Mouse (Mus musculus): Measurements from ENCODE around the gene Cpne6.

Gene Cpne6

DNA sequence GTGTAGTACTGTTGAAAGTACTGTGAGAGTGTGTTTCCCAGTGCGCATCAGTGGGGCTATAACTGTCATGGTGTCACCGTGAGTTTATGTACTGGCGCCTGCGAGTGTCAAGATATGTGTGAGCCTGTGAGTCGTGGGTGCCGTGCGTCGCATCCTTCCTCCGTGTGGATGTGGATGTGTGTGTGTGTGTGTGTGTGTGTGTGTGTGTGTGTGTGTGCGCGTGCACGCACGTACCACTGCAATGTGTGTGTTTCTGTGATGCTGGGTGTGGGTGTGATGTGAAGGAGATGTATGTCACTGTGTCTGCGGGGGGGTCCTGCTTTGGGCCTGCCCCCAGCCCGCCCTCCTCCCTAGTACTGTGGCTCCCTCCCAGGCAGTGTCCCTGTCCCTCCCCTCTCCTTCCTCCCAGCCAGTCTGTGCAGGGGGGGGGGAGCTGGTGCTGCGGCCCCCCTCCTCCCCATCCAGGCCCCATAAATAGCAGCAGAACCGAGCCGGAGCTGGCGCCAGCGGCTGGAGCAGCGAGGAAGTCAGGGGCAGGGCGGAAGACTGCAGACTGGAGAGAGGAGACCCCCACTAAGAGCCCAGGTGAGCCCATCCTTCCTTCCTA is at the start of gene Cpne6:
TSS of gene Cpne6 (plus strand) at position 321 of the 607 bp plus-strand sequence.
- DNase-seq = no peak

DNA sequence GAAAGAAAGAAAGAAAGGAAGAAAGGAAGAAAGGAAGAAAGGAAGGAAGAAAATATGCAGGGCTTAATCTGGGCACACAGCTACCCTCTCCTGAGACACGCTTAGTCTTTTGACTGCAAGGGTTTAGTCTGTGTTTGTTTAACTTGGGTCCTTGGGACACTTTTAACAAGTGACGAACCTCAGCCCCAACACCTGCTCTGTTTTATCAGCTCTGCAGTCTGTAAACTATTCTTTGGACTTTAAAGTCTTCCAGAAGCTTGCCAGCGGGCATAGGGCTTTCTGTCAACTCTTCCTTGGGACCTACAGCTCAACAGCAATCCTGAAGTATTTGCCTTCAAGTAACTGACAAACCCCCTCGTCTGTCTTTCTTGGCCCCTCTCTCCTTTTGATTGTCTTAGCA is 48.5 kb upstream of the Cpne6 start:
- DNase-seq = no peak

DNA sequence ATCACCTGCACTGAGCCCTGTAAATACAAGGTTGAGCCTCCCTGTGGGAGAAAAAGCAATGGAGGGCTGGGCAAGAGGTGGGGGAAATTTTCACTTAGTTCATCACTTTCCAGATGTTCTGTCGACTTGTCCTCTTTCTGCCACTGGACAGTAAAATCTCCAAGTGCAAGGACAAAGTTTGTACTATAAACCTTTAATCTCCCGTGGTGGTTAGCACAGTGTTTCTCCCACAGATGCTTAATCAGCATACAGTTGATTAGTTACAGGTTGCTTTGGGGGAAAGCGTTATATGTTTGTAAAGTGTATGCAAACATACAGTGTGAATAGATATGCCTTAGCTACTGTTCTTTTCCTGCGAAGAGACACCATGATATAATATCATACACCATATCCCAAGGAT is 43.8 kb upstream of the Cpne6 start:
- no peak for DNase-seq

DNA sequence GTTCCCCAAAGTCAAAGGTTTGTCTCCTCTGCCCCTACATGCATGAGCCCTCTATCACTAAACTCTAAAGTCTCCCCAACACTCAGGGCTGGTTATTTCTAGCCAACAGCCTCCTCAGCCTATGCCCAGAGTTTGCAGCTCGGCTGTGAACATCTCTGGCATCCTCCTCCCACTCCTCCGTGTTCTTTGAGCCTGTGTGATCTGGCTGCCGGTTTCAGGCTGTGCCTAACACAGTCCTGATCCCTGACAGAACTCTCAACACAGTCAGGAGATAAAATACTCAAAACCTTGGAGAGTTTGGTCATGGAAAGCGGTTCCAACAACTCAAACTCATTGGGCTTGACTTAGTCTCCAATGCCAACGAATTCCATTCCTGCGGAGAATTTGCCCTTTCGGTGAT is 43.1 kb upstream of the Cpne6 start:
- no peak for DNase-seq

DNA sequence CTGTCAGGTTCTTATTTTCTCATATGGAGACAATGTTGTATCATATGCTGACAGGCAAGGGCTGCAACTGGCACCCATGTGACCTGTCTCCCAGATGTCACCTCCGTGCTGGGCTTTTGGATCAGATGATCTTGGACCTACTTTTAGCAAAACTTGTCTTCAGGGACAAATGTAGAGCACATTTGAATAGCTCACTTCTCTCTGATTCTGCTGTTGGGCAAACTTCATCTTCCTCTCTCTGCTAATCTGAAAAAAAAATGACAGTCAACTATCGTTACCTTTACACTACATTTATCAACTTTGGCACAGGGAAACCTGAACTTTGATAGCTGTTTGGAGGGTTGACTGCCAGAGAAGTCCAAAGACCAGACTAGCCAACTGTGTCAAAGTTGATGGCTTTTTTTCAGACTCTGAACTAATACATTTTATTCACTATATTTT is 41.9 kb upstream of the Cpne6 start:
- no peak for DNase-seq

DNA sequence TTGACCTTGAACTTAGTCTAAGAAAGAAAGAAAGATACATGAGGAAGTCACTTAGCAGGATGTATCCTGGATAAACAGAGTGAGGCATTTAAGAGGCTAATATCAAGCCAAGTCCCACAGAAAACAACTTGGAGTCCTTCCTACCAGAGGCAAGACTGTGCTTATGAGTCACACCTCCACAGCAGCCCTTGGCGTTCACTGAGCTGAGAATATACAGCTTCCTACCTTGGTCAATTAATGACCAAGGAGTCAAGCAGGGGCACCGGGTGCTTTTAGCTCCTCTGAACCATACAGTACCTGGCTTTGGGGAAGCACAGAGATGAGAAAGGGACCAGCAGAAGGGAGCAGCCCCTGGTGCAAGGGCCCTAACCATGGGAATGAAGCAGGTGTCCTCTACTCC is 41.2 kb upstream of the Cpne6 start:
- DNase-seq = no peak

DNA sequence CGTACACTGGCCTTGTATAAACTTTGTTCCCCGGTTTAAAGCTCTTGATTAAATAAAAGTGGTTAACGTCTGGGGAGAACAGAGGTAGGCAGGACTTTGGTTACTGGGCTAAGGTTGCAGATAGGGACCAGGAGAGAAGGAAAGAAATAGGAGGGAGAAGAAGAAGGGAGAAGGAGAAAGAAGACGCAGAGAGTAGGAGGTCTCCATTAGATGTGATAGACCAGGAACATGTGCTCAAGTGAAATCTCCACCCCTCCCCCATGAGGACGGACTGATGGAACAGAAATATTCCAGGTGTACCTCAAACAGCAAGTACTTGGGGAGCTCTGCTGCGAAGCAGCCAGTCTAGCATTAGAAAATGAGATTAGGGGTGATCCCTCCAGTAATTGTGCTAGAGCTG is 40.4 kb upstream of the Cpne6 start:
- DNase-seq = no peak

DNA sequence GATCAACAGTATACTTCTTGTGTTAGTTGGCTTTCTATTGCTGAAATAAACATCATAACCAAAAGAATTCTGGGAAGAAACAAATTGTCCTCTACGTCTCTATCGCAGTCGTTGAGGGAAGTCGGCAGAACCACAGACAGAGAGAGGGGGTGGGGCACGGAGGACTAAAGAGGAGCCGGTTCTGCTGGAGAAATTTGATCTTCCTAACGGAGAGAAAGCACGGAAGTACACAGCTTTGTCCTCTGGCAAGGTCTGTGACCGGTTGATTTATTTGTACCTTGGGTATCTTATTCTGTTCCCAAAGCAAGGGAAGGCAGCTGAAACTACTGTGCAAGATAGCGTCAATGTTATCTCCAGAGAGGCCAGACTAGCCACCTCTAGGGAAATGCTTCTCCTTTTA is 39.4 kb upstream of the Cpne6 start:
- peak; percentile 26 for DNase-seq

DNA sequence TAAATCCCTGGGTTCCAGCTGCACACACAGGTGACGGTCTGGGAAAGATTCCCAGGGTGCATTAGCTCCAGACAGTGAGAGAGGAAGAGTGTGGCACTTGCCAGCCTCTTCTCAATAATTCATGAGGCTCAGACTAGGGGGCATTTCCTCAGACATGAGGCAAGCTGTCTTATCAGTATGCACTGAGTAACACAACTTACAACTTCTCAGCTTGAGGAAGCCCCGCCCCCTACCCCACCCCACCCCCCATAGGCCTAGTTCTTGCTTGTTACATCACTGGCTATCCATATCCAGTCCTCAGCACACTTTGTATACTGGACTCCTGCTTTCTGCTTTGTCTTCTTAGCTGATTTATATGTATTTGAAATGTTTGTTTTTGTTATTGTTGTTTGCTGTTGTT is 34.6 kb upstream of the Cpne6 start:
- DNase-seq = no peak

DNA sequence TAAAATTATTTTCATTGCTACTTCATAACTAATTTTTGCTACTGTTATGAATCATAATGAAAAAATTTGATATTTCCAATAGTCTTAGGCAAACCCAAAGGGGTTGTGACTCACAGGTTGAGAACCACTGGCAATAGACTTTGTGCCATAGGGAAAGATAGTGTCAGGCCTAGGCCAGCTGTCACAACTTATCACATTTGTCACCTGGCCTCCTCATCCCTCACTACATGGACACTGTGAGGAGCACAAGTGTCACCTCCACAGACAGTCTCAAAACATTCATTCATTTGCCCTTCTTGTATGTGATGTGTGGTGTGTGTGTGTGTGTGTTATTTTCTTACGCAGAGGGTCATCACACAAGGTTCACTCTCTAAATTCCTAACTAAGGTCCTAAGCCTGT is 32.8 kb upstream of the Cpne6 start:
- no peak for DNase-seq

DNA sequence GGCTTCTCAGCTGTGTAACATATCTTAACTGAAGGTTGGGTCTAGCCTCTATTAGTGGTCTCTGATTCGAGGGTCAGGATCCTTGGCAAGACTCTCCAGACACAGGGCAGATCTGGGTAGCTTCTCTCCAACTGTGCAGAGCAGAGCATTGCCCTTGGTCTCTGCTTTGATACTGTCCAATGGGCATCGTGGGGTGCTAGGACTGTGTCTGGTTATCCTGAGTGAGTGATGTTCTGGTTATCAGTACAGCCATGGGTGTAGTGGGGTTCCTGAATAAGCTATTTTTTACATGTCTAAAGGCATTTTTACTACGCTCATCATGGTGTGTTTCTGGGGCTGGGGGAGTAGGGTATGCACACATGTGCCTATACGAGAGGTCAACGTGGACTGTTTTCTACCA is 32.4 kb upstream of the Cpne6 start:
- DNase-seq = no peak

DNA sequence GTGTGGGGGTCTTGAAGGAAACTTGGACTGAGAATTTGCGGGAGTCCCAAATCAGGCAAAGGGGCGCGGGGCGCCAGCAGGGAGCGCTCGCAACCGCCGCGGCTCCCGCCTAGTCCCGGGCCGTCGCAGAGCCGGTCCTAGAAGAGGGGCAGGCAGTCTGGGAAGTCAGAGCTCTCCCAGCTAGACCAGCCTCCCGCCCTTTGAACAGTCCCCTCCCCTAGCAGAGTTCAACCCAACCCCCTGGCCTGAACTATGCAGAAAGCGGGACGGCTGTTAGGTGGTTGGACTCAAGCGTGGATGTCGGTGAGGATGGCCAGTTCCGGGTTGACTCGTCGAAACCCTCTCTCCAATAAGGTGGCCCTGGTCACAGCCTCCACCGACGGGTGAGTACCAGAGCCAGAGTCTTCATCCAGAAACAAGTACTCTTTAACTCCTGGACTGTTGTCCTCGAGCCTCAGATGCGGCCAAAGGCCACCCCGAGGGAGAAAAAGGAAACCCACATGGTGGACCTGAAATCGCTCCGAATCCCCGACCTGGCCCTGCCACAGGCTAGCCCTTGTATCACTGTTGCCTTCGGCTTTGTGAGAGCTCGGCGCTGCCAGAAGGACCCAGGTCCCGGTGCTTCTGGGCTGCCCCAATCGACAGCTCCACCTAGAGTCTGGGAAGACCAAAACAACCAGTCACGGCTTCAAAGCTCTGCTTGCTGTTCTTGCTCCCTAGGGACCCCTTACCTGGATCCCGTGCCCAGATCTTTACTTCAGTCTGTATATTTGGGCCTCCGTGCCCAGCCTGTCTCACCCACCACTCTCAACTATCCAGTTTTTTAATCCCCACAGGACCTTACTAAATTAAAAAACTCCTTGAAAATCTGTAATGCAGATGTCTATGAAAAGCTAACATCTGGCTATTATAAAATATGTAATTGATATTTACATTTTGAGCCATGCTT is 31.3 kb upstream of the Cpne6 start, which contains the start of gene Dhrs4:
TSS of gene Dhrs4 (plus strand) at position 108 of the 949 bp plus-strand sequence.
- DNase-seq = peak; percentile 78

DNA sequence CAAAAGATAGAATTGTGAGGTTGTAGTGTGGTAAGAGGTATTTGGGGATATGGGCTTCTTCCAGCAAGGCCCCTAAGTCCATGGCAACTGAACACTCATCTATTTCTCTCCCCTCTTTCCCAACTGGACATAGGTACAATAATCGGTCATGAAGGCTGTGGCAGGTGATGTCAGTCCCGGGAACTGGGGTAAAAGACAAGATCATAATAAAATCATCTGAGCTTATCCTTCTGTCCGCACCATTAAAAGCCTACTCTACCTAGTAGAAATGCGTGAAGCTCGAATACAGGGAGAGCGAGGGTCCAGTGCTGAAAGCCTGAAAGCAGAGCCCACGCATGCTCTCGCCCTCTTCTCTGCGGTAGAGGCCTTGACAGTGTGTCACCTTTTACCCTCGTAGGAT is 30.6 kb upstream of the Cpne6 start:
- DNase-seq = no peak

DNA sequence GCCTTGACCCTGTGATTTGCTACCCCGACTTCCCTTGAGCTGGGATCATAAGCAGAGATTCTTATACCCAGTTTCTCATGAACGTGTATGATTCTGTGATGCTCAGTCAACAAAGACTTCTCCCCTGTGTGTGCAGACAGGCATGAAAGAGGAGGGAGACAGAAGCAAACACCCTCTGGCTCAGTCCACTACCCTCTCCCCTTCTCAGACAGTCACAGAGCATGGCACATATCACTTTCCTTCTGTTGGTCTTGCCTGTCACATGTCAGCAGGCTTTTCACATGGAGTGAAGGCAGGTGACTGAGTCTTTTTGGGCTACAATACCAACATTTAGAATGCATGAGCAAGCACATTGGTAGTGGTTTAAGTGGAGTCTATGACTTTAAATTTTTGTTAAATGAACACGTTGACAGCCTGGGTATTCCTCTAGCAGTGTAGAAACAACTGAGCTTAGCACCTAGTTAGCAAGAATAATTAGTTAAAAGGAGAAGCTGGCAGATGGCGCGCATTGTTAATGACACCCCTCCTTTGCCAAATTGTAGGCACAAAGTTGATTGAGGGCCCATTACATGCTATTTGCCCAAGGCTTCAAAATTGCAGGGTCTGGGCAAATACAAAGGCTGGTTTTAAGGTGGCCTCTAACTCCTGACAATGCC is 25.7 kb upstream of the Cpne6 start:
- no peak for DNase-seq

DNA sequence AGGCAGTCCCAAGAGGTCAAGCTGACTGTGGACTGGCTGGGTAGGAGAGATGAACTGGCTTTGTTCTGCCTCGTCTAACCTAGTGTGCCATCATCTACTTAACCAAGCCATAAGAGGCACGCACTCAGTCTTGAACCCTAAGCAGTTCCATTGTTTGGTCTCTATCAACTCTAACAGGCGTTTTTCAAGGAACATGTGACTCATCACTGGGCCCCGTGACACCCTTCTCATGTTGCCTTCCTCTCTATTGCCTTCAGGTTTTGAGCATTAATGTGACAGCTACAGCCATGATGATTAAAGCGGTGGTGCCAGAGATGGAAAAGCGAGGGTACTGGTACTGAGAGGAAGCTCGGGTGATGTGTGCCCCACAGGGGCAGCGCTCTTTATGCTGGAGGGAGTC is 23.4 kb upstream of the Cpne6 start:
- DNase-seq = no peak

DNA sequence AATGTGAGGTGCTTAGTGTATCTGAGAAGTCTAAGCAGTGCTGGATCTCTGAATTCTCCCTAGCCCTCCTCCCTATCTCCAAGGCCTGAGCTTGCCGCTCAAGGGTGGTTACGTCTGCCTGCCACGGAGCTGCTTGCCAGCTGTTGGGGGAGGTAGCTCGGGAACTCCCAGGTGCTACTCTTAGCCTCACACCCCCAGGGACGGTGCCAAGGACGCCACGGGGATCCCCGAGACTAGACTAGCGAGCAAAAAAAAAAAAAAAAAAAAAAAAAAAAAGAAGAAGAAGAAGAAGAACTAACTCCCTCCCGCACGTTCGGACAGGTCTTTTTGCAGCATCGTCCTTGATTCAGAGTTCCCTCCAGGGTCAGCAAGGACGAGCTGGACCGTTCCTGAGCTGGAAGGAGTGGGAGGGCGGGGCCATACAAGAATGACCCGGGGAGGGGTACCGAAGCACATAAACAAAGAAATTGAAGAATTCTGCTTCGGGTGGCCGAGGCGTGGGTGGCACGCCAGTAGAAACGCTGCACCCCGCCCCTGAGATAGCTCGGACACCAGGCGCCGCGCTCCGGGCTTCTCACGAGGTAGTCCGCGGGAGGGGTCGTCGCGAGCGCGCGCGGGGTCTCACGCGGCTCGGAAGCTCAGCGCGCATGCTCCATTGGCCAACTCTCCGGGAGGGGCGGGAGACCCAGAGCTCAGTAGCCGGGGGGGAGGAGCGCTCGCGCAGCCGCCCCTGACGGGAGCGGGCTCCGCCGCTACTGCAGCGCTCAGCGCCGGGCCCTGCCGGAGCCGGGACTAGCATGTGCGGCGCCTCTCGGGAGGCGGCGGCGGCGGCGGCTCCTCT is 19.7 kb upstream of the Cpne6 start, which contains the start of gene Carmil3:
TSS of gene Carmil3 (plus strand) at position 291 of the 841 bp plus-strand sequence.
- DNase-seq = peak; percentile 58

DNA sequence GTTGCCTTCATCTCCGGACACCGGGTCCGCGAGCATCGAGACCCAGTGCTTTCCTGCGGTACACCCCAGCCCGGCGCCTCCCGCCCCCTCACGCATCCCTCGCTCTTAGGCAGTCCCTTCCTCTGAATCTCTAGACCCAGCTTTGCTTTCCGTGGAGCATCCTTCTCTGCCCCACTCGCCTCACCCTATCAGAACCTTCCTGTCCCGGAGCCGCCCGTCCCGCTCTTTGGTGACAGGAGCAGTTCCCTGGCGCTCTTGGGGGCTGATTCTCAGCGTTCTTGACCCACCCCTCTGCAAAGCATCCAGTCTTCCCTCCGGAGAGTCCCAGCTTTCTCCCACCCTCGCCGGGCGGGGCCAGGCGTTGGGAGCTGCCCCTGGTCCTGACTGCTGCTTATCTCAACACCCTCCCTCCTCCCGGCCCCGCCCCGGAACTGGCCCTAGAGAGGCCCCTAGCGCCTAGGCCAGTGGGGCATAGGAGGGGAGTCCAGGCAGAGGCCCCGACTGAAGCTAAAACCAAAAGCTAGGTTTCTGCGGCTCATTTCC is 18.9 kb upstream of the Cpne6 start:
- DNase-seq = peak; percentile 58

DNA sequence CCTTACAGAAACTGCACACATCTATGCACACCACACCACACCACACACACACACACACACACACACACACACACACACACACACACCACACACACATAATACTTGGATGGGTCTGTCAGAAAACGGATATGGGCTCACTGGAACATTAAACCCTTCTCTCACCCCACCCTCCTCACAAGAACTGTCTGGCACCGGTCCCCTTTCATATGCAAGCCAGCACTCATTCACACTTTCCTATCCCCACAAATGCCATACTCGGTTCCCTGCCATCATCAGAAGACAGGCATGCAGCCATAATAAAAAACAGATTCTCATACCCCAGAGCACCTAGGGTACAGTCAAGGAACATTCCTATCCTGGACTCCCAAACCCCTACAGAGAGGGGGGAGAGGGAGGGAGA is 18.1 kb upstream of the Cpne6 start:
- DNase-seq = no peak

DNA sequence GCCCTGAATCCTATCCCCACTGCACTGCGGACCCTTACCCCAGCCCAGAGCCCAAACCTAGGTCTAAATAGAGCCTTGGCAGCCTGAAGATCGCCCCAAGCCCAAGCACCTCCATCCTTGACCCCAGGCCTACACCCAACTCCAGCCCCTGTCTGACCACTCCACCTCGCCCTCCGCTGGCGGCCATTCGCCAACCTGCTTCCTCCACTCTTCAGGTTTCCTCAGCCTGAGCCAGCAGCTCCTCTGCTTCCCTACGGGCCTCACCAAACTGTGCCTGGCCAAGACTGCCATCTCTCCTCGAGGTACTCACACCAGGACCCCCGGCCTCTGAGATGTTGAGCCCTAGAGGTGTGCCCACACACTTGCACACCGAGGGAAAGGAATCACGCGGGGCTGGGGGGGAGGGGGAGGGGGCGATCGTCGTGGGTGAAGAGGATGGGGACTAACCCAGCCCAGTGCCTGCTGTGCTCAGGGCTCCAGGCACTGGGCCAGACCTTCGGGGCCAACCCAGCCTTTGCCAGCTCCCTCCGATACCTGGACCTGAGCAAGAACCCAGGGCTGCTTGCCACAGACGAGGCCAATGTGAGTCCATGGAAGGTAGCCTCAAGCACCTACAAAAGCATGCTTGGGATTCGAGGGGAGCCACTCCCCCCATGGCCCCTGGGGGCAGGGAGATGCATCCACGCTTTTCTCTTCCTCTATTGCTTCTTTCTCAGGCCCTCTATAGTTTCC is 14.6 kb upstream of the Cpne6 start:
- no peak for DNase-seq

DNA sequence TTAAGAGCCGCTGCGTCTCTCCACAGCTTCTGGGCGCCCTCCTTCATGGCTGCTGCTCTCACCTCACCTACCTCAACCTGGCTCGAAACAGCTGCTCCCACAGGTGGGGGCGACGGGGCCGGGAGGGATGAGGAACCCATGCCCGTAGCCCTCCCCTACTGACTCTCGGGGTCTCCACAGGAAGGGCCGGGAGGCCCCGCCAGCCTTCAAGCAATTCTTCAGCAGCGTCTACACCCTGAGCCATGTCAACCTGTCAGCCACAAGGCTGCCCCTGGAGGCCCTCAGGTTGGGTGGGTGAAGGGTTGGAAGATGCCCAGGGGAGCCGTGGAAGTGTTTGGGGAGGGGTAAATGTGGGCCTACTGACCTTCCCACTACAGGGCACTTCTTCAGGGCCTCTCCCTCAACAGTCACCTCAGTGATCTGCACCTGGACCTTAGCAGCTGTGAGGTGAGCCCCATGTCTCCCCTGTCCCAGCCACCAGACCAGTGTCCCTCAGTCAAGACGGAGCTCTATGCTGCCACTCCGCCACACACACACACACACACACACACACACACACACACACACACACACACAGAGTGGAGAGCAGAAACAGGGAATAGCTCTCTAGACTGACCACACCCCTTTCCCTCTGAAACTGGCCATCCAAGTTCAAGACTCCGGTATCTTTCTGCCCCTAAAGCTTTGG is 13.3 kb upstream of the Cpne6 start:
- no peak for DNase-seq

DNA sequence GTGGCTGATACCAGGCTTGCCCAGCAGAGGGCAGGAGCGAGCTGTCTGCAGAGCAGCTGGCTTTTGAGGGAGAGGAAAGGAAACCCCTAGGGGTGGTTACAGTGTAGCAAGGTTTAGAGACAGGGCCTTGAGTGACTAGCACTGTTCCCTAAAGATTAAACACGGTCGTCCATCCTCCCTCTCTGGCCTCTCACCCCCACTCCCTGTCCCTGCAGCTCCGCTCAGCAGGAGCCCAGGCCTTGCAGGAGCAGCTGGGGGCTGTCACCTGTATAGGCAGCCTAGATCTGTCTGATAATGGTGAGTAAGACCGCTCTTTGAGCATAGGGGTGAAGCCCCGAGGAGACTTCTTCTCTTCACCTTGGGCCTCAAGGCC is 12.8 kb upstream of the Cpne6 start:
- peak; percentile 92 for DNase-seq
